Mouse (Mus musculus) stomach, embryonic 15.5 days (tissue): ENCODE measurements around the gene Rffl. TPM values are rescaled to one million over a fixed set of nuclear protein-coding genes. Genes with fewer than 3 reads are reported as not detected.
A peak's percentile ranks its signal among the peaks of the same experiment; 100 is the strongest.

Experiments
- ATAC-seq: fragments of 200-750 bp; cut with Nextera tagmentation; 2 replicates; pipeline ENCODE4 v1.8.0; 2017; ENCODE audit warnings: low read depth, moderate number of reproducible peaks, moderate TSS enrichment; ENCODE audit not compliant: insufficient read depth, low FRiP score
- H3K27ac ChIP-seq: fragments of 300-500 bp; sonication (generic); 2 replicates; pipeline ENCODE4 v1.5.1; 2015; ENCODE audit warnings: mild to moderate bottlenecking, inconsistent platforms
- H3K27me3 ChIP-seq: fragments of 300-500 bp; sonication (generic); replicated peaks from 2 replicates; pipeline ENCODE4 v1.6.1; 2015; ENCODE audit warnings: inconsistent platforms
- H3K36me3 ChIP-seq: fragments of 300-500 bp; sonication (generic); 2 replicates; pipeline ENCODE4 v1.6.1; 2015; ENCODE audit warnings: inconsistent platforms
- H3K4me1 ChIP-seq: fragments of 300-500 bp; sonication (generic); 2 replicates; pipeline ENCODE4 v1.6.1; 2015; ENCODE audit warnings: inconsistent platforms
- H3K4me2 ChIP-seq: fragments of 300-500 bp; sonication (generic); 2 replicates; pipeline ENCODE4 v1.6.1; 2015; ENCODE audit warnings: mild to moderate bottlenecking, inconsistent platforms
- H3K4me3 ChIP-seq: fragments of 300-500 bp; sonication (generic); replicated peaks from 2 replicates; pipeline ENCODE4 v1.5.1; 2015; ENCODE audit warnings: inconsistent platforms
- H3K9ac ChIP-seq: fragments of 300-500 bp; sonication (generic); 2 replicates; pipeline ENCODE4 v1.6.1; 2015; ENCODE audit warnings: inconsistent platforms
- H3K9me3 ChIP-seq: fragments of 300-500 bp; sonication (generic); 2 replicates; pipeline ENCODE4 v1.6.1; 2016; ENCODE audit warnings: inconsistent platforms
- WGBS: fragments of 180-500 bp; shearing (Covaris S2); methylation state at CpG from one replicate; pipeline ENCODE4 v1.1.7; 2015; 5-methylcytosine and 5-hydroxymethylcytosine counted together
- polyA plus RNA-seq: library from polyadenylated mRNA; unstranded; fragments of >200 nt; fragmentation: Nextera tagmentation; extraction: Ambion mirVana; gene quantifications from 2 replicates; pipeline ENCODE4 v1.2.1, GENCODE M21; 2015

Rffl gene
- 17.5 and 20.2 TPM in 2 replicates for polyA plus RNA-seq

DNA sequence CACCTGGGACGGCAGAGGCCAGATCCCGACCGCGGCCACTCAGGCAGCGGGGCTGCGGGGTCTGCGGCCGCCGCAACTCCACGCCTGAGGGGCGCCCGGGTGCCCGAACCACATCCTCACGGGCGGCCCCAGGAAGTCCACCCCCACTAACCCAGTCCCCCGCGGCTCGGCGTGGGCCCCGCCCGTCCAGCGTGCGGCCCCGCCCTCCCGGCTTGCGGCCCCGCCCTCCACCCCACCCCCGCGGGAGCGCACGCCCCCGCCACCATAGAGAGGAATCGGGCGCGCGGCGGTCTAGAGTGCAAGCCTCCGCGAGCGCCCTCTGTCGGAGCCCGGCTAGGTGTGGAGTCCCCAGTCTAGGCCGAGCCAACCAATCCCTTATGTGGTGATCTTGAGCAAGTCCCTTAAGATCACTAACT is at the start of gene Rffl:
Gene Rffl, minus strand, starts transcription at position 180 of the 416 bp plus-strand sequence.
- Histone ChIP-seq H3K27me3 (no peaks in the 10 kb centered on the region), H3K36me3 (no peaks in the 10 kb centered on the region), H3K4me1 (no peaks in the 10 kb centered on the region), H3K4me2 (peak within 1 kb of the TSS; percentile 57), H3K4me3 (peak within 1 kb of the TSS; percentile 95), H3K9me3 (no peaks in the 10 kb centered on the region), H3K9ac (peak within 1 kb of the TSS; percentile 76), H3K27ac (peak within 1 kb of the TSS; percentile 80)
- peak; percentile 98 for ATAC-seq
- under 1% methylated on average over 43 of the region's 43 CpGs for WGBS

DNA sequence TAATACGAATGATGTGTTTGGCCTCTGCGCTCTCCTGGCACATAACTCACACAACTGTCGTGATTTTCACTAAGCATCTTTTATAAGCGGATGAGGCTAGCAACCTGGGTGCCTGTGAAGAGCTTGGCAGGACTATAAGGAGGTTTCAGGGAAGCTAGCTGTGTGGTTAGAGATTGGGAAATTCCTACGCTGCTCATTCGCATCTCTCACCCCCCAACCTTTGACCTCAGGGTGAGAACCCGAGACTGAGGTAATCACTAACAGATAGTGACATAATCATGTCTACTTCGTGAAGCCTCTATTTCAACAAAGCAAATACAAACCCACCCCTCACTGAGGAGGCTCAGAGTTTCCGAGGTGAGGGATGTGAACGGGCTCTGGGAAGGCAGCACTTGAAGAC is 49.8 kb upstream of the Rffl start:
- Histone ChIP-seq H3K9ac (no peak overlapping the region), H3K36me3 (no peaks in the 10 kb centered on the region), H3K4me3 (no peak overlapping the region), H3K27me3 (peaks cover 7% of the 10 kb centered on the region), H3K9me3 (no peaks in the 10 kb centered on the region), H3K4me1 (no peaks in the 10 kb centered on the region), H3K4me2 (no peak overlapping the region), H3K27ac (no peak overlapping the region)
- no peak for ATAC-seq
- 46% methylated on average over 10 of the region's 10 CpGs for WGBS

DNA sequence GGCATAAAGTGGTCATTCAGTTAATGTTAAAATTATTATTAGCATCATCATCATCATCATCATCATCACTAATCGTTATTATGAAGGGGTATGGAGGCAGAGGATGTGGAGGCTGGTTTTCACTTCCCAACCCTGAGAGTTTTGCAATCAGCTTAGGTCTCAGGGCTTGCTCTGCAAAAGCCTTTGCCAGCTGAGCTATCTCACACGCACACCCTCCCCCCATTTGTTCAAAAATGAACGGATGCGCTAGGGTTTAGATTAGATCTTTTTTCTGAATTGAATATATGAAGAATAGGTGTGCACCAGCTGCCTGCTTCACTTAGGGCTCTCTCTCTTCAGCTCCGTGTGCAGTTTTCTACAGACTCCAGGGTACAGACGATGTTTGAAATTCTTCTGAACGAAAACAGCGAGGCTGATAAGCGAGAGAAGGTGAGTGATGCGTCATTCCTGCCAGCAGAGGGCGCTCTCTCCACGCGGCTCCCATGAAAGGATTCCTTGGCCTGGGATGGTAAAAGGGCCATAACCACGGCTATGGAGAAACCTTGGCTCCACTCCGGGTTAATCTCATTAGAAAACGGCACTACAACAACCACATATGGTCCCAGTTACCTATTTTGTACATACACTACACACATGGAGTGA is 43.8 kb upstream of the Rffl start:
- WGBS: 8% methylated on average over 16 of the region's 16 CpGs
- Histone ChIP-seq H3K4me3 (no peak overlapping the region), H3K9ac (no peak overlapping the region), H3K27ac (no peak overlapping the region), H3K27me3 (no peaks in the 10 kb centered on the region; the same call in 1 of the 2 replicates), H3K9me3 (no peaks in the 10 kb centered on the region), H3K36me3 (no peaks in the 10 kb centered on the region), H3K4me2 (peak overlapping the region; percentile 39; the same call in 1 of the 2 replicates), H3K4me1 (no peaks in the 10 kb centered on the region)
- peak; percentile 35; the same call in 1 of the 2 replicates for ATAC-seq

DNA sequence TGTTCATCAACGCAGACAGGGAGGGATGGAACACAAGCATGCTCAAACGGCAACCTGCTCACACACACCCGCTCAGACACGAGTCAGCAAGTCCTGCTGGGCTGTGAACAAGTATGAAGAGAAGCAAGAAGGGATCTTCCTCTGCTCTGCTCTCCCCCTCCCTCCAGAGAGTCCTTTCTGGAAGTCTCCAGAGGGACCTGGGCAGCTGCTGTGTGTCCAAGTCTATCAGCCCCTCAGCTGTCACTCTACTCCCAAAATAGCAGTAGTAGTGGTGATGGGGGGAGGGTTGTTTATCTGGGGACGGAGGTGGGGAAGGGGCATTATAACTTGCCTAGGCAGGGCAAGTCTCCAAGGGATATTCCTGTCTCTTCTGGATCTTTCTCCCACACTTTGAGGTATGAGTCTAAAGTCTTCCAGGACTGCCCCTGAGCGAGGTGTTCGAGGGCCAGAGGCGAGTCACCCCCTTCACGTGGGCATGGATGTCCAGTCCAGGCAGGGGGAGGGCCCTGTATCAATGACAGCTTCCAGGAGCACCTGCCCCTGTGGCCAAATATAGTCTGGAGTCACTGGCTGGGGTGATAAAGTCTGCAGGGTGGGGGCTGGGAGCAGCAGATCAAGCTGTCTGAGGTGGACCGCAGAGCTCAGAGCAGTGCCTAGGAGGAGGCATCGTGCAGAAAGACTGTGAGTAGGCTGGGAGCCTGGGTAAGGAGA is 39.8 kb upstream of the Rffl start:
- no peak for ATAC-seq
- 0 out of 2 replicates have a peak, but pooled peaks cover 3% of the 10 kb centered on the region for H3K36me3 ChIP-seq
- no peak overlapping the region for H3K27ac ChIP-seq
- H3K4me2 ChIP-seq: no peak overlapping the region
- no peak overlapping the region for H3K9ac ChIP-seq
- WGBS: 64% methylated on average over 11 of the region's 11 CpGs
- H3K9me3 ChIP-seq: no peaks in the 10 kb centered on the region
- H3K4me3 ChIP-seq: no peak overlapping the region
- H3K27me3 ChIP-seq: no peaks in the 10 kb centered on the region; the same call in 1 of the 2 replicates
- peaks cover 6% of the 10 kb centered on the region; the same call in 1 of the 2 replicates for H3K4me1 ChIP-seq

DNA sequence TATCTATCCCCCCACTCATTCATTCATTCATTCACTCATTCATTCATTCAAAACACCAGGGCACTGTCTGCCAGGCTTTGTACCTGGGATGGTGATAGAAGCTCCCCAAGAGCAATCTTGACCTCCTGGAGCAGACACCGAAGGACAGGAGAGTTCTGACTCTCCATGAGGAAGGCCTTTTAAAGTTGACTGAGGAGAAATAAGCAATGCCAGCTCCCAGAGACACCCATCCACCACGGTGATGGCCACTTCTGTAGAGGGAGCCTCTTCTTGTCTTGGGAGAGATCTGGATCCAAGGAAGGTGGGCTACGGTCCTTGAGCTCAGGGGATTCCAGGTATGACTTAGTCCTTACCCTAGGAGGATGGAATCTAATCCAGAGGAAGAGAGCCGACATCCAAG is 39.2 kb upstream of the Rffl start, which contains the start of gene Unc45b:
Gene Unc45b, plus strand, starts transcription at position 301 of the 400 bp plus-strand sequence.
- 86% methylated on average over 4 of the region's 4 CpGs for WGBS
- H3K9ac ChIP-seq: no peak within 1 kb of the TSS
- H3K4me1 ChIP-seq: peaks cover 6% of the 10 kb centered on the region; the same call in 1 of the 2 replicates
- no peak within 1 kb of the TSS for H3K4me3 ChIP-seq
- H3K4me2 ChIP-seq: no peak within 1 kb of the TSS
- peaks cover 4% of the 10 kb centered on the region; the same call in 1 of the 2 replicates for H3K36me3 ChIP-seq
- no peak within 1 kb of the TSS for H3K27ac ChIP-seq
- ATAC-seq: no peak
- no peaks in the 10 kb centered on the region; the same call in 1 of the 2 replicates for H3K27me3 ChIP-seq
- H3K9me3 ChIP-seq: no peaks in the 10 kb centered on the region

DNA sequence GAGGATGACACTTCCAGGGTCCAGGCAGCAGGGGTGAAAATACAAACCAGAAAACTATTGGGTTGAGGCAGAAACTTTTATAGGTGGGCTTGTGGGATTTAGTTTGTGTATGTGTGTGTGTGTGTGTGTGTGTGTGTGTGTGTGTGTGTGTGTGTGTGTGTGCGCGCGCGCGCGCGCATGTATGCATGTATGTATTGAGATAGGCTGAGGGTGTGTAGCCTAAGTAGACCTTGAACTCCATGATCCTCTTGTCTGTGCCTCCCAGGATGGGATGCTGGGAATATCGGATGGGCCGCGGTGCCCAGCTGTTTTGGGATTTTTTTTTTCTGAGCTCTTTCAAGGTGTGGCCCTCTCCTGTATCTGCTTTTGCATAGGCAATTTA is 37.6 kb upstream of the Rffl start:
- no peak for ATAC-seq
- H3K9me3 ChIP-seq: no peaks in the 10 kb centered on the region
- H3K36me3 ChIP-seq: peaks cover 19% of the 10 kb centered on the region
- H3K4me2 ChIP-seq: peak overlapping the region; percentile 87
- H3K9ac ChIP-seq: no peak overlapping the region
- 48% methylated on average over 10 of the region's 10 CpGs for WGBS
- no peaks in the 10 kb centered on the region; the same call in 1 of the 2 replicates for H3K27me3 ChIP-seq
- H3K27ac ChIP-seq: no peak overlapping the region
- peaks cover 6% of the 10 kb centered on the region; the same call in 1 of the 2 replicates for H3K4me1 ChIP-seq
- H3K4me3 ChIP-seq: peak overlapping the region; percentile 85

DNA sequence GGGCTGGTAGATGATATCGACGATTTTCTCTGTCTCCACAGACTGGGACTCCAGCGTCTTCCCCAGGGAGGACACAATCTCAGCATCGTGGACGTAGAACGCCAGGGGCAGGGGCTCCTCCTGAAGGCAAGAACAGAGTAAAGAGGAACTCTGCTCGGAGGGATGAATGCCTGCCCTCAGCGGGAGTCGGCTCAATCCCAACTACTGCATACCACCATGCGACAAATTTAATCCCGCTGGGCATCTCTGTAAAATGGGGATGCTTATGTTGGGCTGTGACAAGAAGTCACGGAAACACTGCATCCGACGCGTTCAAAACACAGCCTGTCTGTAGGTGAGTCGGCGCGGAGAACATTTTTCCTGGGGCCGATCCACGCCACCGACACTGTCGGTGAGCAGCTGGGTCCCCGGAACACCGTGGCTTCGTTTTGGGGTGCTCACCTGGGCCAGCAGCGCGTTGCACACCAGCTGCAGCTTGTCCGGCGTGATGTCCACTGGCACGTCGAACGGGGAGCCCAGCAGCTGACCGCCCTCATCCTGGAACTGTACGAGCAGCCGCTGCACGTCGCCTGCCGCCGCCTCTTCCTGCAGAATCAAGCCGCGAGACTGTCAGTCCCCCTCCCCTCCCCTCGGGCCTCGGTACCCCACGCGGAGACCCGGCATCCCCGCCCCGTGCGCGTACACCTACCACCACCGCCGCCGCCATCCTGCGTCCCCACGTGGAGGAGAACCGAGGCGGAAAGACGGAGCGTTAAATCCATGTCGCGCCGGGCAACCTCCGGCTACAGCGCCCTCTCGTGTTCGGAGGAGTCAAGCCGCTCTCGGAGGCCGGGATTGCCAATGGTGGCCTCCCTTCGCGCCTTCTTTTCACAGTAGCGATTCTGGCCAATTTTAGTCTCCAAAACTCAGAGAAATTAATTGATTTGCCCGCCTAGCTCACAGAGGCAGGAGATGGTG is 36.9 kb upstream of the Rffl start, which contains the start of gene Nle1:
Gene Nle1, minus strand, starts transcription at position 761 of the 957 bp plus-strand sequence.
- peak within 1 kb of the TSS; percentile 87 for H3K4me2 ChIP-seq
- peaks cover 26% of the 10 kb centered on the region for H3K36me3 ChIP-seq
- peak within 1 kb of the TSS; percentile 85 for H3K4me3 ChIP-seq
- no peak within 1 kb of the TSS for H3K27ac ChIP-seq
- peak; percentile 52; the same call in 1 of the 2 replicates for ATAC-seq
- peaks cover 6% of the 10 kb centered on the region; the same call in 1 of the 2 replicates for H3K4me1 ChIP-seq
- no peaks in the 10 kb centered on the region for H3K9me3 ChIP-seq
- H3K9ac ChIP-seq: peak within 1 kb of the TSS; percentile 71
- H3K27me3 ChIP-seq: no peaks in the 10 kb centered on the region
- WGBS: 1% methylated on average over 72 of the region's 73 CpGs

DNA sequence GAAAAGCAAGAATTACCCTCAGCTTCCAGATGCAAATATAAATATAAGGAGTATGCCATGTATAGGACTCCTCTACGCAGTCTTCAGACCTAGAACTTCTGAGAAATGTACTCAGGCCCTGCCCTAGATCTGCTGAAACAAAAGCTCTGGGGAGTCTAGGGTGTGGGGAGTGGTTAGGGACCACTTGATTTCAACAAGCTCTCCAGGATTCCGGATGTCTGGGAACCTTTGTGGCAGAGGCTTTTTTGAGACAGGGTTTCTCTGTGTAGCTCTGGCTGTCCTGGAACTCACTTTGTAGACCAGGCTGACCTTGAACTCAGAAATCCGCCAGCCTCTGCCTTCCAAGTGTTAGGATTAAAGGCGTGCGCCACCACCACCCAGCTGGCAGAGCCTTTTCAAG is 34.8 kb upstream of the Rffl start:
- no peaks in the 10 kb centered on the region for H3K9me3 ChIP-seq
- H3K36me3 ChIP-seq: peaks cover 40% of the 10 kb centered on the region
- no peak overlapping the region for H3K9ac ChIP-seq
- H3K27ac ChIP-seq: no peak overlapping the region
- no peak overlapping the region for H3K4me3 ChIP-seq
- 86% methylated on average over 5 of the region's 5 CpGs for WGBS
- no peaks in the 10 kb centered on the region for H3K27me3 ChIP-seq
- no peak for ATAC-seq
- peaks cover 6% of the 10 kb centered on the region; the same call in 1 of the 2 replicates for H3K4me1 ChIP-seq
- no peak overlapping the region for H3K4me2 ChIP-seq

DNA sequence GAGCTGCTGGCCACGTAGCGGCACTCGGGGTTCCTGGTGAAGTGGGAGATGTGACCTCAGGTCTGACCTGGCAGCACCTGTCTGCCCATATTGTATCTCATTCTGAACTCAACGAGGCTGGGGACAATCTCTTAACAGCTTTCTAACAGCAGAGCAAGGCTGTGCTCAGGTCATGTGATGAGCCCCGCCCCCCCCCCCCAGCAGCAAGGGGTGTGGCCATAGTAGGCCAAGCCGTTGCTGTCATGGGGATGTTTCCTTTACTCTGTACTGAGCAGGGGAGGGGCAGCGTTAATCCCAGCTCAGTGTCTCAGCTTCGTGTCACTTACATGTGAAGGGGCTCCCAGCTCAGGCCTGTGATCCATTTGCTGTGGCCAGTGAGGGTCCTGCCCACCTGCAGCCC is 33.9 kb upstream of the Rffl start:
- Histone ChIP-seq H3K36me3 (peaks cover 45% of the 10 kb centered on the region), H3K4me2 (no peak overlapping the region), H3K9ac (no peak overlapping the region), H3K4me3 (no peak overlapping the region), H3K27ac (no peak overlapping the region), H3K9me3 (no peaks in the 10 kb centered on the region), H3K27me3 (no peaks in the 10 kb centered on the region), H3K4me1 (peaks cover 6% of the 10 kb centered on the region; the same call in 1 of the 2 replicates)
- whole genome bisulfite sequencing: 65% methylated on average over 8 of the region's 8 CpGs
- ATAC-seq: no peak

DNA sequence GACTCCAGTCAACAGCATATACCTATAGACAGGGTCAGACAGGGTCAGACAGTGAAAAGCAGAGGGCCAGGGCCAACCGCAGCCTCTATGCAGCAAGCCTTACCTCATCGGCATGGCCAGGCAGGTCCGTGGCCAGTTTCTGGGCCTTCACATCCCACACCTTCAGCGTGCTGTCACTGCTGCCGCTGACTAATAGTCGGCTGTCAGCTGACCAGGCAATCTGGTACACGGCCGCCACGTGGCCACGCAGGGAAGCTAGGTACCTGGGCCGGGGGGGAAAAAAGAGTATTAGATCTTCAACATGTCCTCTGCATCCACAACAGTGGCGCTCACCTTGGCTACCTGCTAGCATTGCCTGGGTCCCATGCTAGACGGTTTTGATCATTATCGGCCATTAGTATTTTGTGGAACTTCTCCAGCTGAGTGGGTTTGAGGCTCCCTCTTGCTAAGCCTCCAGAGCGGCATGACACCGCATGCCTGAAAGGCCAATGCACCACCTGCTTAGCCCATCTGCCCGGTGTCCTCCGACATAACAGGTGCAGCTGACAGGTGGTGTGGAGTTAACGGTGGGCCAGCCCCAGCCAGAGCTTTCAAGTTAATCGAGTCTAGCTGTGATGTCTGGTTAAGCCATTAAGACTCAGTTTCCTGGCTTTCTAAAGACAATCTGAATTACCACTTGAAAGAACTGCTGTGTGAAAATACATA is 30.7 kb upstream of the Rffl start:
- Histone ChIP-seq H3K27me3 (no peaks in the 10 kb centered on the region), H3K4me2 (no peak overlapping the region), H3K4me1 (no peaks in the 10 kb centered on the region), H3K9ac (no peak overlapping the region), H3K36me3 (peaks cover 50% of the 10 kb centered on the region), H3K27ac (no peak overlapping the region), H3K4me3 (no peak overlapping the region), H3K9me3 (no peaks in the 10 kb centered on the region)
- ATAC-seq: no peak
- WGBS: 91% methylated on average over 20 of the region's 20 CpGs

DNA sequence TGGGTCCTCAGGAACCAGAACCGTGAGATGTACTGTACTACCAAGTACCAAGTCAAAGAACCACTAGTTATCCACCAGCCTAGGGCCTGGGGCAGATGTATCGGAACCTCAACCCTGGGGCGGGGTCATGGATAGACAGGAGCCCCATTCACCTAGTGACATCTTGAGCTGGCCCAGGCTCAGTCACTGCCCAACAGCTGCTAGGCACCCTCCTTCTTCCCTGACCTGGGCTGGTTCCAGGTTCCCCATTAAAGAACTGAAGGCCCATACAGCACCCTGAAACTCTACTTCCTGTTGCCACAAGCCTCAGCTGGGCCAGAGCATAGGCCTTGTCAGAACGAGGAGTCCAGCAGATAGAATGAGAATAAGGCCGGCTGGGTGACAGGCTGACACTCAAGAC is 28.7 kb upstream of the Rffl start:
- peaks cover 41% of the 10 kb centered on the region for H3K36me3 ChIP-seq
- no peaks in the 10 kb centered on the region for H3K27me3 ChIP-seq
- H3K9ac ChIP-seq: no peak overlapping the region
- no peak overlapping the region for H3K4me2 ChIP-seq
- no peak overlapping the region for H3K27ac ChIP-seq
- no peak for ATAC-seq
- H3K4me3 ChIP-seq: no peak overlapping the region
- 89% methylated on average over 5 of the region's 5 CpGs for WGBS
- no peaks in the 10 kb centered on the region for H3K9me3 ChIP-seq
- no peaks in the 10 kb centered on the region for H3K4me1 ChIP-seq
